Mouse (Mus musculus) forelimb bud, embryonic 11.5 days (tissue): ENCODE data around the gene Try5.
"Not testable (repeated sequence)": the region's sequence is repeated elsewhere in the genome, so short reads cannot be mapped to it uniquely, and the experiment has no call there.

ENCODE experiments used
- DNase-seq: peaks from one replicate; pipeline ENCODE4 v3.0.0-alpha.2; 2012; ENCODE audit warnings: low read depth, low spot score

Gene Try5

GRCm38 (mm10) chr6:41316741-41317140 lies at the start of gene Try5:
Gene Try5 (minus strand): TSS chr6:41316841.
- not testable (repeated sequence) for DNase-seq

GRCm38 (mm10) chr6:41353932-41354331 lies 37.3 kb upstream of the Try5 start, which contains the start of gene Try10:
Gene Try10 (plus strand): TSS chr6:41354105.
- DNase-seq, result no peak

GRCm38 (mm10) chr6:41301969-41302368 lies 14.7 kb downstream of the Try5 start, which contains the start of gene Try4:
Gene Try4 (plus strand): TSS chr6:41302269.
- no peak for DNase-seq

- DNase-seq, result no peak
Measured at GRCm38 (mm10) chr6:41298255-41298654, 18.4 kb downstream of the Try5 start.

GRCm38 (mm10) chr6:41266140-41266539 lies 50.5 kb downstream of the Try5 start:
- DNase-seq, result no peak

GRCm38 (mm10) chr6:41262796-41263195 lies 53.8 kb downstream of the Try5 start:
- DNase-seq, result no peak
